Mouse (Mus musculus): ENCODE measurements around the gene Bcar1.

The Bcar1 gene

DNA sequence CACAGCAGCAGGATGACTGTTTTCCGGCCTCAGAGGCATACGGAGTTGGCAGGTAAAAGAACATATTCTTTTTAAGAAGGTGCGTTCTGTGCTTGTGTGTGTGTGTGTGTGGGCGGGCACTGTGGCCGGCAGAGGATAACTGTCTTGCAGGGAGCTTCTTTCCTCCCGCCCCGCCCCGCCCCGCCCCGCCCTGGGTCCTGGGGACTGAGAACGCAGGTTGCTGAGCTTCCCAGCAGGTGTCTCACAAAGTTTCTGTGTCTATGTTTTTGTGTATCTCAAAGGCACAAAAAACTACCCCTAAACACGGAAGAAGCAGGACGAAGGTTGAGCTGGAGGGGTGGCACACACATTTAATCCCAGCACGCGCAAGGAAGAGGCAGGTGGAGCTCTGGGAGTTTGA is 25.7 kb upstream of the Bcar1 start:
- DNase-seq (ENCODE audit: low read depth), result no peak

DNA sequence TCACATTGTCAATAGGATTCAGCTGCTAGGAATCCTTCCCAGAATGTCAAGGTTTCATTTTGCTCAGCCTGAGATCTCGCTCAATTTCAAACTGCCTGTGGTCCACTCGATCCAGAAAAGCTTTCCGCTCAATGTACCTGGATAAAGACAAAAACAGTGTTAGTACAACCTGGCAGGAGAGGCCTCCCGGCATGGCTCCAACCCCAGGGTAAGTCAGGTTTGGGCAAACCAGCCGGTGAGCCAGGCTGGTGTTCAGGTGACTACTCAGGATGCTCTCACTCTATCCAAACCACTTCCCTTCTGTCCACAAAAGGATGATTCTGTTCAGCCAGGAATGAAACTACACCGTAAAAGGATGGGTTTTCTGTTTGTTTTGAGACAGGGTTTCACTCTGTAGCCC is 25.0 kb upstream of the Bcar1 start:
- DNase-seq (ENCODE audit: low read depth), result no peak

DNA sequence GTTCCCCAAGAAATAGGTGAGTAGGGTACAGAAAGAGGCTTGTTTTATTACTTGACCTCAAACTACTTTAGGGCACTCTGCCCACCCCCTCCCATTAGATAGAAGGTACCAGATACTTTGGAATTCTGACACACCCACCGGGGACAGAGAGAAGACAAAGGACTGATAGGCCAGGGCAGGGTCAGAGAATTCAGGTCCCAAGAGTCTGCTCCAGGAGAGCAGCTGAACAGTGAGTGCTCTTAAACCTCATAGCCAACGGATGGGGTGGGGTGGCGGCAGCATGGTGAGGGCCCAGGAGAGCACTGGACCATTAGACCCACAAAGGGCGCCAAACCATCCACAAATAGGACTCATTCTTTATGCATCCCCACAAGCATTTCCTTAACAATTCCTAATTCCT is 22.0 kb upstream of the Bcar1 start:
- DNase-seq (ENCODE audit: low read depth), result no peak

DNA sequence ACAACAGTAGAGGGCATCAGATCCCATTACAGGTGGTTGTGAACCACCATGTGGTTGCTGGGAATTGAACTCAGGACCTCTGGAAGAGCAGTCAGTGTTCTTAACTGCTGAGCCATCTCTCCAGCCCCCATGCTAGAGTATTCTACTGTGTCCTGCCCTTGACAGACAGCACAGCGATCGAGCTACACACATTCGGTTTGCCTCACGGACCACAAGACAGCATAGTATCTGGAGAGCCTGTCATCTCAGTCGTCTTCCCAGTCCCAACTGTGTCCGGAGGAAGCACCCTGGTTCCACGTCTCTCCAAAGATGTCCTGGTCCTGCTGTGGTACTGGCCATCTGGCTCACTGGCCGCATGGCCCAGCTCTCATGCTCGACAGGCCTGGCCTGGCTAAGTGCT is 21.5 kb upstream of the Bcar1 start:
- no peak for DNase-seq (ENCODE audit: low read depth)

DNA sequence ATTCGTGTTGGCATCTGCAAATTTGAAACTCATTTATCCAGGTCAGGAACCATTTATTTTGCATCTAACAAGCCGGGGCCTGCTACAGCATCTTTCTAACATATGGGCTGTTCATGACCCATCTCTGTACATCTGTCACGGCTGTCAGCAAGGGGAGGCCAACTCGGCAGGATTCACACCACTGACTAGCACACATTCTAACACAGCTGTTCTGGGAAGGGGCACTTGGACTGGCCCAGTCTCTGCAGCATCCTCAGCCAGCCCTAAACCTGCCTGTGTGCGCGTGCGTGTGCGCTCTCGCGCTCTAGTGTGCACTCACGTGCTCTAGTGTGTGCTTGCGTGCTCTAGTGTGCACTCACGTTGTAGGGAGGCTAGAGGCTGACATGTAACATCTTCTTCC is 17.1 kb upstream of the Bcar1 start:
- no peak for DNase-seq (ENCODE audit: low read depth)

DNA sequence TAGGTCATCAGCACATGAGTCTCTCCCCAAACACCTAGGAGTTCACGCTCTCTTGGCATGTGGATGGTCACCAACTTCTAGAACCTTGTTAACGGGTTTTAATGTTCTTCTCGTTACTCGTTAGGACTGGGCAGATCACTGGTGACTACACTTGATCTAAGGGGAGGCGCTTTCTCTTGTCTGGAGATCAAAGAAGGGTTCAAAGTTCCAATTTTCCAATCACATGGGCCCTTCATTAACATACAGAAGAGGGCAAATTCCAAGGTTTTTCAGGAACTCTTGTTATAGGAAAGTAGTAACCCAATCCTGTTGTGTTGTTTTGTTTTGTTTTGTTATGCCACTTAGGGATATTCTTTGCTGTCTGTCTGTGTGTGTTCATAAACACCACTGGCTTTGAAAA is 15.2 kb upstream of the Bcar1 start:
- no peak for DNase-seq (ENCODE audit: low read depth)

DNA sequence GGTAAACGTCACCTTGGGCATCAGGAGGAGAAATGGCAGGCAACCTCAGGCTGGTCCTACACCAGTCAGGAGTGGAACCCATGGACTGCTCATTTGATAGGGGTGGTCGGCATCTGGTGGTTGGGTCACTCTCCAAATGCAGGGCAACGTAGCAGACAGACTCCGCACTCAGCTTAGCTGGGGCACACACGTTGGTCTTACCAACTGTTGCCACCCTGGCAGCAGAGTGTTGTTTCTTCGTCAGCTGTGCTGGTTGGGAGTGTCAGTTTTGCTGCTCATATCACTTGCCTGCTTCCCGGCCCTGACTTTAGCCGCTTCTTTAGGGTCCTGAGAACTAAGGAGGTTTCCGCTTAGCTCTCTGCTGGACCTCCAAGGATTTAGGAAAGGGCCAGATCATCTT is 14.0 kb upstream of the Bcar1 start:
- DNase-seq (ENCODE audit: low read depth), result no peak

DNA sequence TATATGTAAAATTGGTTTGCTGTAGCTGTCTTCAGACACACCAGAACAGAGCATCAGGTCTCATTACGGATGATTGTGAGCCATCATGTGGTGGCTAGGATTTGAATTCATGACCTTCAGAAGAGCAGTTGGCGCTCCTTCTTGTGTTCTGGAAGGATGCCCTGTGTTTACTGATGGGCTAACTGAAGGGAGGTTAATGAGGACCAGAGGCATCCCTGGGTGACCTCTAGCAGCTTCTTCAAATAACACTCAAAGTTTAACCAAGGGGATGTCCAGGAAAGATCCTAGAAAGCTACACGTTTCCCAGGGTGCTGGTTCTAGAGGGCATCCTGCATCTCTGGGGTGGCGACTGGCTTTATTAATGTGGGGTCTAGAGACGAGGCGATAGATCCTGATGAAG is 11.1 kb upstream of the Bcar1 start:
- no peak for DNase-seq (ENCODE audit: low read depth)

DNA sequence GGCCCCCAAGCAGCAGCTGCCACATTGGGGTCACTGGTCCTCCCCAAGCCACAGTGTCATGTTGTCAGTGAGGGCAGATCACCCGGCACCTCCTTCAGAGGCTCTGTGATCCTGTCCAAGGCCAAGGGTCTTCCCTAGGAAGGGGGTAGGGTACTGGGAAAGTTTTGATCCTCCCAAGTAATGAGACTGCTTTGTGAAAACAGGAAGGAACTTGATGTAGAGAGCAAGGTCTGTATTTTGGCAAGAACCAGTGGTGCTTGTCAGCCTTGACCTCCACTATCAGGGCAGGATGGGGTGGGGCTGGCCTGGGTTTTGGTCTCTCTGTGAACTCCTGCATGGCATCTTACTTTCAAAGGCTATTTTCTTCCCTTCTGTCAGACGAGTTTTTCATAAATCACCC is 10.5 kb upstream of the Bcar1 start:
- DNase-seq (ENCODE audit: low read depth), result no peak

DNA sequence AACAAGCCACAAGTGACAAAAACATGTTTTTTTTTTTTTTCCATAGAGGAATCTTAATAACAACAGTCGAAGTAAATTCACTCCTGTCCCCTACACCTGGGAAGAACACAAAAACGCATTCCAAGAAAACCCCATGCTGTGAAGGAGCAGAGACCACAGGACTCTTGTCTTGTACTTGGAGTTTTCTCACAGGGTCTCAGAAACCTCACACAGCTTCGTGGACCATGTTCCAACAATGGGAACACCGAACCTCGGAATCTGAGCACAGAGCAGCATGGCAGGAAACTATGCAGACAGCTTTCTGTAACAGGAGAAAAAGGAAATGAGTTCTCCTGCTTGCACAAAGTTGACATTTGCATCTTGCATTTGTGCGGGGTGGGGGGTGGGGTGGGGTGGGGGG is 5.2 kb upstream of the Bcar1 start:
- no peak for DNase-seq (ENCODE audit: low read depth)

DNA sequence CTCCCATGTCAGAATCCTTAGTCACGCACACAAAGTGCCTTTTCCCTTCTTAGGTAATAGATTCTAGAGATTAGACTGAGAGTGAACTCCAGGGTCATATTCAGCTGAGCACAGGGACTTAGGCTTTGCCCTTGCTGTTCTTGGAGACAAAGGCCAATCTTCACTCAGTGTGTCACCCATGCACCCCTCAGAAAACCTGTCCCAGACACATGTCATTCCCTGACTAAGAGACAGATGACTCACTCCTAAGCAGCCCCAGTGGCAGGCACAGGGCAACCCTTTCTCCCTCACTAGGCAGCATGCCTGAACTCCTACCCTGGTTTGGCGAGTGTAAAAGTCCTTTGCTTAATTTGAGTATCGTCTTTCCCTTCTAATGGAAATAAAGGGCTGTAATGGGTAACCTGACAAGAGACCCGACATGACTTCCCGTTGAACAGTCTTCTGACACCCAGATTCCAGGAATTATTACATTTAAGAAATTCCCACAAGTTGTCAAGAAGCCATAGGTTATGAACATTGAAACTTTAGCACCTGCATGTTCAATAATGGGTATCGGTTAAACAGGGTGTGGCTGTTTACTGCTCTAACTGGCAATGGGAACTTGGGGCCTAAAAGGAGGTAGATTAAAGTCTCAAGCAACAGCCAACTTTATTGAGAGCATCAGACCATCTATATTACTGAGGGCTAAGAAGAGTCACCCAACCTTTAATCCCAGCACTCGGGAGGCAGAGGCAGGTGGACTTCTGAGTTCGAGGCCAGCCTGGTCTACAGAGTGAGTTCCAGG is 4.4 kb upstream of the Bcar1 start:
- DNase-seq (ENCODE audit: low read depth), result peak; percentile 41

DNA sequence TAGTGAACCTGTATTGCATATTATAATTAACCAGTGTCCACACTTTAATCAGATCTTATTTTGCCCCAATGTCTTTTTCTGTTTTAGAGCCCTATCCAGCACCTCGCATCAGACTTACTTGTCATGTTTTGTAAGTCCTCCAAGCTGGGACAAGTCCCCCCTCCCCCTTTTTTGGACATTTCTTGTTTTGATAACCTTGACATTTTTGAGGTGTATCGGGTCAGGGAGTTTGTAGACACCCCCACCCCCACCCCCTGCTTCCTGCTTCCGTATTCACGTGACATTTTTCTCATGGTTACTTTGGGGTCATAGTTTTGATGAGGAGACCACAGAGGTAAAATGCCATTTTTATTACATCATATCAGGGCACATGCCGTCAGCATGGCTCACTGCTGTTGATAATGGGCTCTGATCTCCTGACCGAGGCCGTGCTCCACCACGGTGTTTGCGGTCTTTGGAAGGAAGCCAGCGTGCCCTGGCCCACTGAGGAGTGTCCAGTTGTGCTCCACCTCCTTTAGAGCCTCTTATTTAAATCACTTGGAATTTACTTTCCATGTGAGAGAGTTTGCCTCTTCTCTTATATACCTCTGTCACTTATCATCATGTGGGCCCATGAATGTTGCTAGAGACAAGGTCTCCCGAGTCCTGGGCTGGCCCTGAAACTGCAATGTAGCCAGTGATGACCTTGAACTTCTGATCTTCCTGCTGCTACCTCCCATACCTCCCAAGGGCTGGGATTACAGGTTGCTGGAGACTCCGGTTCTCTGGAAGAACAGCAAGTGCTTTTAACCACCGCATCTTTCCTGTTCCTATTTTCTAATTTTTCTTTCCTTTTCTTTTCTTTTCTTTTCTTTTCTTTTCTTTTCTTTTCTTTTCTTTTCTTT is 3.2 kb upstream of the Bcar1 start:
- peak; percentile 72 for DNase-seq (ENCODE audit: low read depth)

DNA sequence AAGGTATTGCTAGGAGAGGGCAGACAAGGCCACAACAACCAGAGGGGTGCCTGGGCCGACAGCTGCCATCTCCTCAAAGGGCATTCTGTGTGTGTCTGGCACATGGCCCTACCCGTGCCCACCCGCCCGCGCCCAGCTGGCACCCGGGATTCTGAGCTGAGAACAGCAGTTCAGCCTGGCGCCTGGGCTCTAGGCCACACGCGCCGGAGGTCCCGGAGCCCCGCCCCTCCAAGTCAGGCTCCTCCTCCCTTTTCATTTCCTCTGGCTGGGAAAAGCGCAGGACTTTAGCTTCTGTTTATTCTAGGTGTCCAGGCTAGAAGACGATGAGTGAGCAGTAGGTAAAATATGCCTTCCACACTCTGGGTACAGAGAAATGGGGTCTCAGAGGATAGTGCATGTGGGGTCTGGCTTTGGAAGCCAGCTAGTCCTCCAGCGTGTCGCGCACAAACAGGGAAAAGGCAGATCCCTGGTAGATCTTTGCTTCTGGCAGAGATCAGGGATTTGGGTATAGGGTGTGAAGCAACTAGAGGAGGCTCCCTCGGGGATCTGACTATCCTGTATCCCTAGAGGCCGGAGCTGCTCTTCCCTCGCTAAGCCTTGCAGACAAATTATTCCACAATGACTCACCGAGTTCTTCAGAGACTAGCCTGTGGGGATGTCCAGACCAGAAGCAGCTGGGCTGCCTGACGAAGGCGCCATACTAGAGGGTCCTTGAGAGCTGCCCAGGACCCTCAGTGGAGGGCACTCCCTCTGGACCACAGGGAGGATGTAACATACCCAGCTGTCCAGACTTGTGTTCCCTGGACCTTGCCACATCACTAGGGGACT is 2.2 kb upstream of the Bcar1 start:
- DNase-seq (ENCODE audit: low read depth), result peak; percentile 87

DNA sequence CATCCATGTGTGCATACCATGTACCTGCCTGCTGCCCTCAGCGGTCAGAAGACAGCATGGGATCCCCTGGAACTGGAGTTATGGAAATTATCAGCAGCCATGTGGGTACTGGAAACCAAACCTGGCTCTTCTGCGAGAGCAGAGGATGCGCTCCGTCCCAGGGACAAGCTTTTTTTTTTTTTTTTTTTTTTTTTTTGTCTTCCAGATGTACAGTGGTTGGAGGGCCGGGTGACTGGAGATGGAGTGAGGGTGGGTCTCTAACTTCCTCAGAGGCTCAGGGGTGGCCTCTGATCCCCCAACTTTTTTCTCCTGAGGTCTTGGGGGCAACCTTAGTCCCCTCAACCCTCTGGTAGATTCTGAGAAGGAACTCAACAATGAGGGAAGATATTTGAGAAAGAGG is 1.5 kb upstream of the Bcar1 start:
- no peak for DNase-seq (ENCODE audit: low read depth)

DNA sequence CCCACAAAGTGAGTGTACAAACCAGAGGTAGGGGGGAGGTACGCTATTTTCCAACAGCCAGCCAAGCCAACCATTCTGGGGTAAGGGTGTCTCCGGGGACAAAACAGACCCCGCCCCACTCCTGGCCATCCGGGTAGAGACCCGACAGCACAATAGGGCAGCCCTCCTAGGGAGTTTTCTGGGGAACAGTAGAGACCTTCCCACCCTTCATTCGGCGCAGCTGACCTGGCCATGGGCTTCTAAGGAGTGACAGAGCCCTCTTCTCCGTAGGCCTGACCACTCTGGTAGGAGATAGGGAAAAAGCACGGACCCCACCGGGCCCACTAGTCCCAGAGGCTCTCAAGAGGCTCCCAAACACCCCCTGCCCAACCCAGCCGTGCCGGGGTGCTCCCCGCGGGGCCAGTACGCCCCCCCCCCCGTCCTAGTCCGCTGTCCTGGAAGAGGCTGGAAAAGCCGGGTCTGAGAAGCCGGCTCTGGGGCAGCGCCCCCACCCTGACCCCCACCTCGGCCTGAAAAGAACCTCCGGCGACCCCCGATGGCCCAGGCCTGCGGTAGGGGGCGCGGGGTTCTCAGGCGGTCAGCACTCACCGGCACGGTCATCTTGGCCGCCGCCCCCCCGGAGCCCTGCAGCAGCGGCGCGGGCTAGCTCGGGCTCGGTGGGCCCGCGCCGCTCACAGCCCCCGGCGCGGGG is 363 bp downstream of the Bcar1 start:
- peak; percentile 65 for DNase-seq (ENCODE audit: low read depth)

DNA sequence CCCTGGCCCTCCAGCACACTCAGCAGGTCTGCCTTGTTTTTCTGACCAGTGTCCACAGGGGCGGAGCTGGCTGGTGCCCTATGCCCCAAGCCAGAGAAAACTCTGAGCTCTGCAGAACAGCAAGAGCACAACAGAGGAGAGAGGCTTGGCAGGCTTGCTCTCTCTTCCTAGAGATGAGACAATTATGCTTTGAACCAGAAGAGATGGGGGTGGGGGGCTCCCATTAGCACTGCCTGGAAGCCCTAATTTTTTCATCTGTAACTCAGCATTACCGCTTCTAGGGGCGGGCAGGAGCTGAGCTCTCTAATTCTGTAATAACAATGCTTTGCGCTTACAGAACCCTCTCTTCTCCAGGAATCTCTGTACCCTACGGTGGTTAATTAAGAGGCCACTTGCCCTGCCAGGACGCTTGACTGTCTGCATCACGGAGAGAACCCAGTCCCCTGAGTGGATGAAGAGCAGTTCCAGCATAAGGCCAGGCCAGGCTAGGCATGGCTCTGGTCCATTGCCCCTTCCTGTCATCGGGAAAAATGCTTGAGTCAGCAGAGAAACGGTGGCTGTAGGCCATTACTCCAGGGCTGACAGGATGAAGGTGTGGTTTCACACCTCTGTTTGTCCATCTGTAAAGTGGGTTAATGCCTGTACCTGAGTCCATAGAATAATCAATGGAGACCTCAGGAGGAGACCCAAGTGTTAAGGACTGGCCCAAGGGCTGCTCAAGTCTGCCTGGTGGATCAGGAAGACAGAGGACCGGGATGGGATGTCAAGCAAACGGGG is 1.2 kb downstream of the Bcar1 start:
- DNase-seq (ENCODE audit: low read depth), result peak; percentile 43

DNA sequence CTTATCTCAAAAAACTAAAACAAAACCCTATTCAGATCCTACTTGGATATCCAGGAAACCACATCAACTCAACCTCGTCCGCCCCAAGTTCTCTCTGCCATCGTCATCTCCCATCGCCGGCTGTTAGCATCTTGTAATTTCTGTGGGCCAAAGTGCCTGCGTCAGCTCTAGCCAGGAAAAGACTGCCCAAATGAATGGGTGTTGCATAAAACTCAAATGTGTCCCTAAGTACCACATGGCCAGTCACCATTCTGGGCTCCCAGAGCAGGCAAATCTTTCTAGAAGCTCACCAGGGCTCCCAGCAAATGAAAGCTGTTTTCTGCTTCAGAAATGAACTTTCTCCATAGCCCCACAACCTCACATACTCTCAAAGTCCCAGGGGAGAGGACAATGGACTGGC is 2.1 kb downstream of the Bcar1 start:
- no peak for DNase-seq (ENCODE audit: low read depth)

DNA sequence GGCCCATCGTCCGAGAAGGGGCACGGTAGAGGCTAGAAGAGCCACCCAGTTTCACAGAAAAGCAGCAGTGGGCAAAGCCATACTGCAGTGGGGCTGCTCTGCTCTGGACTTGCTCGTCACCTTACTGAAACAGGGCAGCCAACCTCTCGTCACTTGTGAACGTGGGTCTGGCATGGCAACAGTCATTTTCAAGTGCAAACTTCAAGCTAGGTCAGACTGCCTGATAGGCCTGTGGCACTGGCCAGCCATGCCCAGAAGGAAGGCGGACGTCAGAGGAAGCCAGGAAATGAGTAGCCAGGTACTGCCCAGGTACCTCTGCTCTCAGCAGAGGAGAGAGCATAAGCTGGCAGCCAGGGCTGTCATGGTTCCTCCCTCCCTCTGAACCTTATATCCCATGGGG is 2.6 kb downstream of the Bcar1 start:
- DNase-seq (ENCODE audit: low read depth), result no peak

DNA sequence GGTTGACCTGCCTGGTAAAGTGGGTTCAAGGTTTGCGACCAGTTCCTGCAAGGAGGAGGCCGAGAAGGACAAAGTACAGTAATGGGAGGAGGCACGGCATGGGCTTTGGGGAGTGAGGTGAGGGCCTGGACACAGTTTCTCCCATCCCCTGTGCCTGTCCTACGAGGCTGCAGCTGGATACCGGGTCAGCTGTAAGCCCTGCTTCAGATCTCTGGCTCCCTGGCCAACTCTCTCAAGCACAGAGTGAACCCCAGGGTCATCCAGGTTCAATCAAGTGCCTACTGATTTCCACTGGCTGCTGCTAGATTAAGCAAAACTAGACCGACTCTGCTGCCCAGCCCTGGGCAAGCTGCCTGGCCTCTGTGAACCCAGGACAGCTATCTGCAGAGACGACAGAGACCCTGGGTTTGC is 3.3 kb downstream of the Bcar1 start:
- no peak for DNase-seq (ENCODE audit: low read depth)

DNA sequence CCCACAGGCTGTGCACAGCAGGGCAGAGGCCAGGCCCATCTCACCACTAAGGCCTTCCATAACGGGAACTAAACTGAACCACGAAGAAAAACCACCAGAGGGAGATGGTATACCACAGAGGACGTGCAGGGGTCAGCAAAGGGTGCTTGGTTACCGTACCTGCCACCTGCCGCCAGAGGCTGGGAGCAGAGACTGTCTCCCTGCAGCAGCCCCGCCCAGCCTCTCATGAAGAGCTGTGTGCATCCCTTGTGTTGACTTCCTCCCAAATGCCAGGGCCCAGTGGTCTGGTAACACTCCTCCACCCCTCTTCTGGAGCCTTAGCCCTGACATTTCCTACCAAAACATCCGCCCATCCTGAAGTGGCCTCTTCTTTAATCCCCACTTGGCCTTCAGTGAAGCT is 4.0 kb downstream of the Bcar1 start:
- DNase-seq (ENCODE audit: low read depth), result no peak

DNA sequence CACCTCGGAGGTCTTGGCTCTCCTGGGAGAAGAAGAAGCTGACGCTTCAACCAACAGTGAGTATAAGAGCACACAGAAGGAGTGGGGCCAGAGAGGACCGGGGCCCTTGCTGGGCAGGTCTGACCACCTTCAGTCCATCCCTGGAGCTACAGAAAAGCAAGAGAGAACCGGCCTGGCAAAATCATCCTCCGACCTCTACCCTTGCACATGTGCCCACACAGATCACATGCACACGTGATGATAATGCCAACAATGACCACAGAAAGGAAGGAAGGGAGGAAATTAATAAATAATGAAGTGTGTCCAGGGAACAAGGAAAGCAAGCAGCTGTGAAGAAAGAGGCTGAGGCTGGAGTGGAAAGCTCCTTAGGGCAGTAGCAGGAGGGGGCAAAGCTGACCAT is 4.7 kb downstream of the Bcar1 start:
- DNase-seq (ENCODE audit: low read depth), result no peak

All from NIH3T3 (cell line).